Mouse (Mus musculus) erythroblast, embryonic 14.5 days (primary cell): ENCODE results near the gene Txnrd3.

Experiments used
- GATA1 ChIP-seq: IDR thresholded peaks from 2 replicates; pipeline ENCODE4 v1.6.1; 2012; ENCODE audit warnings: low read length, inconsistent platforms, mixed read lengths
- TAL1 ChIP-seq: IDR thresholded peaks from 3 replicates; pipeline ENCODE4 v1.6.1; 2012; ENCODE audit warnings: low read length, inconsistent platforms, mixed read lengths

- TF ChIP-seq GATA1: no peak
- TF ChIP-seq TAL1: no peak
These were observed 63.5 kb downstream of the Txnrd3 start, which contains the start of gene Vmn1r40 for GRCm38 (mm10) chr6:89707240-89707639.
